Mouse (Mus musculus) liver, adult 2 months (tissue): ENCODE measurements at regions not wholly inside any gene's neighbourhood (a gene's known extent, or its start where the extent isn't known, plus 50 kb on each side); places are given as distances from the start of the nearest gene placed in this dataset.

Source experiments
- CTCF ChIP-seq: fragments of 200-500 bp; IDR thresholded peaks from 2 replicates; pipeline ENCODE4 v1.5.1; 2011; ENCODE audit warnings: low read depth, low read length, control low read depth
- POLR2A ChIP-seq: fragments of 200-500 bp; IDR thresholded peaks from 2 replicates; pipeline ENCODE4 v1.6.1; 2011; ENCODE audit warnings: low read length, control low read depth; ENCODE audit not compliant: insufficient read depth; ENCODE audit errors: extremely low read depth

GRCm38 (mm10) chr9:14104921-14105320 is 169.9 kb upstream of the Sesn3 start:
- TF ChIP-seq CTCF (no peak), POLR2A (no peak)
